Mouse (Mus musculus) kidney, adult 2 months (tissue): ENCODE measurements around the gene Spag8. TPM values are rescaled to one million over a fixed set of nuclear protein-coding genes. Genes with fewer than 3 reads are reported as not detected.

Source experiments
- DNase-seq: peaks from one replicate; pipeline ENCODE4 v3.0.0; 2021
- H3K27ac ChIP-seq: fragments of 200-500 bp; 2 replicates; pipeline ENCODE4 v1.5.1; 2012; ENCODE audit warnings: low read depth, low read length, control low read depth, inconsistent platforms; ENCODE audit not compliant: insufficient read depth
- H3K27me3 ChIP-seq: fragments of 200-500 bp; replicated peaks from 2 replicates; pipeline ENCODE4 v1.6.1; 2012; ENCODE audit warnings: mild to moderate bottlenecking, moderate library complexity, low read length, inconsistent platforms; ENCODE audit not compliant: control insufficient read depth, insufficient read depth
- H3K36me3 ChIP-seq: fragments of 200-500 bp; 2 replicates; pipeline ENCODE4 v1.6.1; 2012; ENCODE audit warnings: mild to moderate bottlenecking, moderate library complexity, low read length, inconsistent platforms; ENCODE audit not compliant: control insufficient read depth, insufficient read depth
- H3K4me1 ChIP-seq: fragments of 200-500 bp; 2 replicates; pipeline ENCODE4 v1.6.1; 2011; ENCODE audit warnings: low read length; ENCODE audit not compliant: control insufficient read depth, insufficient read depth
- H3K4me3 ChIP-seq: fragments of 200-500 bp; 2 replicates; pipeline ENCODE4 v1.5.1; 2011; ENCODE audit warnings: mild to moderate bottlenecking, low read depth, low read length, control low read depth; ENCODE audit not compliant: insufficient read depth
- CTCF ChIP-seq: fragments of 200-500 bp; conservative IDR thresholded peaks from 2 replicates; pipeline ENCODE4 v1.5.1; 2011; ENCODE audit warnings: low read depth, mild to moderate bottlenecking, control low read depth, low read length, moderate library complexity, mixed read lengths; ENCODE audit not compliant: insufficient read depth, insufficient read length
- POLR2A ChIP-seq: fragments of 200-500 bp; IDR thresholded peaks from one replicate; pipeline ENCODE4 v1.6.1; 2011; ENCODE audit warnings: low read depth, low read length, control low read depth
- WGBS: fragments of 180-500 bp; shearing (Covaris S2); methylation state at CpG from one replicate; pipeline ENCODE4 v1.1.7; 2018; 5-methylcytosine and 5-hydroxymethylcytosine counted together
- polyA plus RNA-seq: library from polyadenylated mRNA; depleted of rRNA; stranded (reverse); fragments of >200 nt; gene quantifications from 2 replicates; pipeline ENCODE4 v1.2.3, GENCODE M21; 2012

The Spag8 gene
- polyA plus RNA-seq, 1 experiment, result 2.2 TPM

DNA sequence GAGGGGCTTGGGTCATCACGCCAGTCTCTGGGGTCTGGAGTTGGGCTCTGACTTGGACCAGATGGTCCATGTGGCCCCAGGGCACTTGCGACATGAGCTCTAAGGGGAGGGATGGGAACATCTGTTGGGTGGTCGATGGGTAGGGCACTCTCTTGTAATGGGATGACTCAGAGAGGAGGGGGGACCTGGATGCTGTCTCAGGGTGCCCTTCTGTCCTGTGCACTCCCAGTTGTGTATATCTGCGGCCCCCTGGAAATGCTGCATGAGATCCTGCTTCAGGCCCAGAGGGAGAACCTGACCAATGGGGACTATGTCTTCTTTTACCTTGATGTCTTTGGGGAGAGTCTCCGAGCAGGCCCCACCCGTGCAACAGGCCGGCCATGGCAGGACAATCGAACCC, 20.1 kb downstream of the Spag8 start:
- Histone ChIP-seq H3K4me1 (peaks cover 6% of the 10 kb centered on the region; the same call in 1 of the 2 replicates), H3K4me3 (no peak overlapping the region), H3K36me3 (no peaks in the 10 kb centered on the region), H3K27me3 (no peaks in the 10 kb centered on the region), H3K27ac (no peak overlapping the region)
- TF ChIP-seq CTCF, result no peak
- no peak for TF ChIP-seq POLR2A
- 90% methylated on average over 8 of the region's 8 CpGs for WGBS
- no peak for DNase-seq

DNA sequence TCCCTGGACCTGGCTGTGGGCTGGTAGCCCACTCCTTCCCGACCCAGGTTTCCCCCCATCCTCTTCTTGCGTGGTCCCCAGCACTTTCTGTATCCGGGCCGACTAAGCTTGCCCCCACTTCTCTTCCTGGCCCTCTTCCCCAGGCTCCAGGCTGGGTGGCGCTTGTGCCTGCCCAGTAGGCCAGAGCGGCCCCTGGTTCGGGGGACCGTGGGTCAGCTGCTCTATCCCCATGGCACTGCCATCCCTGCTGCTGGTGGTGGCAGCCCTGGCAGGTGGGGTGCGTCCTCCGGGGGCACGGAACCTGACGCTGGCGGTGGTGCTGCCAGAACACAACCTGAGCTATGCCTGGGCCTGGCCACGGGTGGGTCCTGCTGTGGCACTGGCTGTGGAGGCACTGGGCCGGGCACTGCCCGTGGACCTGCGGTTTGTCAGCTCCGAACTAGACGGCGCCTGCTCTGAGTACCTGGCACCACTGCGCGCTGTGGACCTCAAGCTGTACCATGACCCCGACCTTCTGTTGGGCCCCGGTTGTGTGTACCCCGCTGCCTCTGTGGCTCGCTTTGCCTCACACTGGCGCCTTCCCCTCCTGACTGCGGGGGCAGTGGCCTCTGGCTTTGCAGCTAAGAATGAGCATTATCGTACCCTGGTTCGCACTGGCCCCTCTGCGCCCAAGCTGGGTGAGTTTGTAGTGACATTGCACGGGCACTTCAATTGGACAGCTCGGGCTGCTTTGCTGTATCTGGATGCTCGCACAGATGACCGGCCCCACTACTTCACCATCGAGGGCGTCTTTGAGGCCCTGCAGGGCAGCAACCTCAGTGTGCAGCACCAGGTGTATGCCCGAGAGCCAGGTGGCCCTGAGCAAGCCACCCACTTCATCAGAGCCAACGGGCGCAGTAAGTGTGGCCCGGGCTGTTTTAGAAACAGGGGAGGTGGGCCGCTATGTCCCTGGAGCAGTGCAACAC, 21.2 kb downstream of the Spag8 start:
- DNase-seq, result peak; percentile 16
- H3K36me3 ChIP-seq, result no peaks in the 10 kb centered on the region
- H3K27ac ChIP-seq, result no peak overlapping the region
- no peaks in the 10 kb centered on the region; the same call in 1 of the 2 replicates for H3K4me1 ChIP-seq
- no peak for TF ChIP-seq POLR2A
- TF ChIP-seq CTCF, result no peak
- peak overlapping the region; percentile 59 for H3K4me3 ChIP-seq
- 67% methylated on average over 42 of the region's 42 CpGs for WGBS
- H3K27me3 ChIP-seq, result no peaks in the 10 kb centered on the region

DNA sequence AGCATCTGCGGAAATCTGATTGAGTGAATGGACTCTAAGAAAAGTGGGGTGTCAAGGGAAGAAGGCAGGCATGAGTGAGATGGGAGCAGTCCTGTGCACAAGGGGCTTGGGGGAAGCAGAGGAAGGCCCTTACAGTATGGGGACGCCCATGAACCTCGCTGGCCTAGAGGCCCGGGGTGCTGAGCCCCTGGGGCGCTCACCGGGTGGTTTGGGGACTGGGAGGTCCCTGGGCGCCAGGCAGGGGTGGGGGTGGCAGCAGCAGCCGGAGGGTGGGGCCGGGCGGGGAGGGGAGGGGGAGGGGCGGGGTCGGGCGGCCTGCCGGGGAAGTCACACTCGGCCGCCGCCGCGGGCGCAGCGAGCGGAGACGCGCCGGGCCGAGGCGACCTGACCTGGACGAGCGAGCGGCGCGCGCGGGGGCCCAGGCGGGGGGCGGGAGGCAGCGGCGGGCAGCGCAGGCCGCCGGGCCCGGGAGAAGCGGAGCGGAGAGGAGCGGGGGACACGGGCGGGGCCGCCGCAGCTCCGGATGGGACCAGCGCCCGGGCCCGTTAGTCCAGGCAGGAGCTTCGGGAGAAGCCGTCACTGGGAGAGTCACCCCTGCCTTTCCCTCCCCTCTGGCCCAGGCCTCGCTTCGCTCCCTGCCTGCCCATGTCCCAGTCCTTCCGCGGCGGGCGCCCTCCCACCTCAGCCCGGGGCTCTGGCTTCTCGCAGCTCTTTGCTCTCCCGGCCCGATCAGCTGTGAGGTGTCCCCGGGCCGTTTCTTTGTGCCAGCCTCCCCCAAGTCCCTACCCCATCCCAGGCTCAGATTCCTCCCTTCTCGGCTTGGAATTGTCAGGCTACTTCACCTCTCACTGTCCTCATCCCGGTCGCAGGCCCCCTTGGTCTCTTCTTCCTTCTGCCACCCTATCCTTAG, 22.1 kb downstream of the Spag8 start, which contains the start of gene Npr2:
Gene Npr2 (plus strand): TSS at position 890 of the 910 bp plus-strand sequence.
- WGBS, result 4% methylated on average over 63 of the region's 70 CpGs
- no peak within 1 kb of the TSS; the same call in 1 of the 2 replicates for H3K27ac ChIP-seq
- no peak for TF ChIP-seq POLR2A
- TF ChIP-seq CTCF, result no peak
- H3K4me1 ChIP-seq, result no peaks in the 10 kb centered on the region; the same call in 1 of the 2 replicates
- peak; percentile 58 for DNase-seq
- no peaks in the 10 kb centered on the region for H3K27me3 ChIP-seq
- H3K4me3 ChIP-seq, result peak within 1 kb of the TSS; percentile 59
- no peaks in the 10 kb centered on the region for H3K36me3 ChIP-seq

DNA sequence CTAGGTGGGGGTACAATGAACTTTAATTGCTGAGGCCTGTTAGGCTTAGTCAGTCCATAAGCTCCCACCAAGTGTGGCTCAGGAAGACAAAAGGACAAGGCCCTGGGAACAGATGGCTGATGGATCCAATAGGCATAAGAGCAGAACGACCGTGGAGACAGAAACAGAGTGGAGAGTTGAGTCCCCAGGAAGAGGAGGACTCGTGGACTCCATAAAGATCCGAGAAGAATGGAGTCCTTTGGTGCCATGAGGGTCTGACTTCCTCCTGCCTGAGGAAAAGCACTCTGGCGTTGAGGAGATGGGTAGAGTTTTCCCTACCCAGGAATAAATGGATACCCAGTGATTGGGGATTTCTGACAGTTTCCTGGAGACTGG, 22.7 kb downstream of the Spag8 start:
- Histone ChIP-seq H3K4me1 (no peaks in the 10 kb centered on the region; the same call in 1 of the 2 replicates), H3K4me3 (no peak overlapping the region), H3K27me3 (no peaks in the 10 kb centered on the region), H3K27ac (no peak overlapping the region), H3K36me3 (no peaks in the 10 kb centered on the region)
- DNase-seq, result no peak
- TF ChIP-seq POLR2A (no peak), CTCF (no peak)
- 46% methylated on average over 5 of the region's 5 CpGs for WGBS

DNA sequence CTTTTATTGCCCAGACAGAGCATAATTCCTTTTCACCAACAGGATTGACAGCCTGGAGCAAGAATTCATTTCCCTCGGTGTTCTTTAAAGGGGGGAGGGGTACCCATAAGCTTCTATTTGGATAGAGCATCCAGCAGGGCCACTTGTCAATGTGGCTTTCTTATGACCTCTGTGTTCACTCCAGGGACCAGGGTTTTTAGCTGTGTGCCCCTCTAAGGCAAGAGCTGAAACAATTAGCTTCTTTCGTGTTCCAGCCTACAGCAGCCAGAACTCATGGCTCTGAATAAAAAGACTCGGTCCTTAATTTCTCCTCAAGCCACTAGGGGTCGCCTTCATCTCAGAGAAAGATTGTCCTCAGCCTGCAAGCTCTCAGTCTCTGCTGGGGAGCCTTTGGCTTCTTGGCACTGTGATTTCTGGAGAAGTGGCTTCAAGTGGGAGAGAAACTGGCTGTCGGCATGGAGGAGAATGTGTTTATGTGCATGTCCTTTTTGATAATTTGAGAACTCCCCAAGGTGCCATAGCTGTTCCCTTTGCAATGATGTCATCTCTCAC, 23.3 kb downstream of the Spag8 start:
- WGBS, result 2% methylated on average over 5 of the region's 5 CpGs
- TF ChIP-seq CTCF (peak; percentile 78), POLR2A (no peak)
- Histone ChIP-seq H3K27ac (no peak overlapping the region), H3K4me1 (no peaks in the 10 kb centered on the region; the same call in 1 of the 2 replicates), H3K27me3 (no peaks in the 10 kb centered on the region), H3K36me3 (no peaks in the 10 kb centered on the region), H3K4me3 (no peak overlapping the region)
- peak; percentile 93 for DNase-seq

DNA sequence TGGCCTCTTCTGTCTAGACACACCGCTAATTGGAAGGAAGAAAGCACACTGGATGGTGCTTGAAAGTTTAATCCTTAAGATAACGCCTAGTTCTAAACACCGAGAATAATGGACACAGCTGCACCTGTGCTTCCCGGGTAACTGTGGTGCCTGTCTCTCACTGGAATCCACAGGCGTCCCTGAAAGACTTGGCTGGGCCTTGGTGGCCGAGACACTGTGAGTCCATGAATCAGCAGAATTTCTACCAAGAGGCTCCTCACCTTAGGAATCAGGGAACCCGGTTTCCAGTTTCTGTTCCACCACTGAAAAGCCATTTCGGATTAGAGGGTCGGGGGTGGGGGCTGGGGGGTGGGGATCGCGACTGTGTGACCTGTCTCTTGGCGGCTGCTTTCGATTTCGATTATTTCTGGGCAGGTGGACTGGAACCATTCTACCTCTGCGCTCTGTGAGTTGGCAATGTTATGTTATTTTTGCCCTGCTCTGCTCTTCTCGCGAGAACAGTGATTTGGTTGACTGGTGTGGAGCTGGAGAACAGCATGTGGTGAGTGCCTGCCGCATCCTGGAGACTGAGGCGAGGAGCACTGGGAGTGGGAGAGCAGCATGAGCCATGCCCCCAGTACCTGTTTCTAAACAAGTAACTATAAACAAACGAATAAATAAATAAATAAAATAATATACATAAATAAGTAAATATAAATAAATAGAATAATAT, 24.1 kb downstream of the Spag8 start:
- Histone ChIP-seq H3K27me3 (no peaks in the 10 kb centered on the region), H3K4me1 (no peaks in the 10 kb centered on the region; the same call in 1 of the 2 replicates), H3K4me3 (no peak overlapping the region), H3K27ac (no peak overlapping the region), H3K36me3 (no peaks in the 10 kb centered on the region)
- no peak; the same call in 1 of the 2 replicates for TF ChIP-seq CTCF
- TF ChIP-seq POLR2A, result no peak
- WGBS, result 44% methylated on average over 20 of the region's 20 CpGs
- DNase-seq, result peak; percentile 41
